Mouse (Mus musculus): ENCODE results near the gene Spin4.

DNA sequence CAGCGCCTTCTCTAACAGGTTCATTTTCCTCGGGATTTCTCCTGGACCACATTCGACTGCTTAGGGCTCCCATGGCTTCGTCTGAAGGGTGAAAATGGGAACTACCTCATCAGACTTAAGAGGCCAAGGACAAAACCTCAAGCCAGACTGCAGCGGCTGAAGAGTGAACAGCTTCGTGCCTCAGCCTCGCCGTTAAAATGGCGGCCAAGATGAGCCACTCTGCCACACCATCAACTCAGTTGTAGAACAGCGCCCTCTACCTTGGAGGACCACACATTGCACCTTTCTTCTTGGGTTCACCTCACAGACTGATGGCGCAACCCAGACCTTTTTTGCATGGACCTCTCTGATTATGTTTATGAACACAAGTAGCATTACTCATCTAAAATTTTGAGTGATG, 27.6 kb downstream of the Spin4 start:
- TF ChIP-seq CTCF (IDR thresholded peaks at IDR 0.05; ENCODE audit: control insufficient read depth, insufficient read depth, insufficient read length) (no peak), CEBPB (IDR thresholded peaks at IDR 0.05; ENCODE audit: low read depth) (no peak), MYOD1 (IDR thresholded peaks at IDR 0.05; ENCODE audit: control insufficient read depth, insufficient read length, low read depth) (no peak), MYOG (IDR thresholded peaks at IDR 0.05; ENCODE audit: control insufficient read depth, extremely low read depth, insufficient read length) (no peak), MAX (IDR thresholded peaks at IDR 0.05) (no peak), USF1 (IDR thresholded peaks at IDR 0.05; ENCODE audit: low read depth) (no peak)

Data from C2C12 (cell line).